Mouse (Mus musculus) CH12.LX (cell line): Measurements from ENCODE around the gene Tbpl1.
A peak's percentile ranks its signal among the peaks of the same experiment; 100 is the strongest.

Experiments used
- CHD1 ChIP-seq: IDR thresholded peaks from 2 replicates; pipeline ENCODE4 v1.6.1; 2012; ENCODE audit warnings: low read depth, low read length, improper control_type of control experiment, inconsistent platforms
- CHD2 ChIP-seq: IDR thresholded peaks from 2 replicates; pipeline ENCODE4 v1.6.1; 2011; ENCODE audit warnings: low read length, improper control_type of control experiment
- CTCF ChIP-seq, 2 experiments: IDR thresholded peaks in 1 of 2; conservative IDR thresholded peaks in 1 of 2; 2 replicates each; pipeline ENCODE4 v1.5.1; 2011 to 2012; ENCODE audit warnings: low read depth in 2 of 2, low read length in 2 of 2, improper control_type of control experiment in 1 of 2, inconsistent platforms in 1 of 2, mild to moderate bottlenecking in 1 of 2, moderate library complexity in 1 of 2
- E2F4 ChIP-seq: IDR thresholded peaks from 2 replicates; pipeline ENCODE4 v1.6.1; 2011; ENCODE audit warnings: low read depth, low read length, improper control_type of control experiment; ENCODE audit not compliant: insufficient replicate concordance
- EP300 ChIP-seq: IDR thresholded peaks from 2 replicates; pipeline ENCODE4 v1.6.1; 2011; ENCODE audit warnings: low read length, improper control_type of control experiment
- JUND ChIP-seq: conservative IDR thresholded peaks from 2 replicates; pipeline ENCODE4 v1.6.1; 2011; ENCODE audit warnings: low read depth, low read length, improper control_type of control experiment
- MAX ChIP-seq: IDR thresholded peaks from 2 replicates; pipeline ENCODE4 v1.6.1; 2011; ENCODE audit warnings: low read length, improper control_type of control experiment
- MXI1 ChIP-seq: IDR thresholded peaks from 2 replicates; pipeline ENCODE4 v1.6.1; 2011; ENCODE audit warnings: mild to moderate bottlenecking, low read depth, low read length, improper control_type of control experiment
- POLR2A ChIP-seq: IDR thresholded peaks from 2 replicates; pipeline ENCODE4 v1.6.1; 2011; ENCODE audit warnings: low read depth, mild to moderate bottlenecking, improper control_type of control experiment, low read length
- POLR2AphosphoS2 ChIP-seq: IDR thresholded peaks from 2 replicates; pipeline ENCODE4 v1.6.1; 2011; ENCODE audit warnings: low read depth, low read length, improper control_type of control experiment
- ZNF384 ChIP-seq: IDR thresholded peaks from 2 replicates; pipeline ENCODE4 v1.6.1; 2012; ENCODE audit warnings: low read depth, low read length, improper control_type of control experiment, inconsistent platforms

DNA sequence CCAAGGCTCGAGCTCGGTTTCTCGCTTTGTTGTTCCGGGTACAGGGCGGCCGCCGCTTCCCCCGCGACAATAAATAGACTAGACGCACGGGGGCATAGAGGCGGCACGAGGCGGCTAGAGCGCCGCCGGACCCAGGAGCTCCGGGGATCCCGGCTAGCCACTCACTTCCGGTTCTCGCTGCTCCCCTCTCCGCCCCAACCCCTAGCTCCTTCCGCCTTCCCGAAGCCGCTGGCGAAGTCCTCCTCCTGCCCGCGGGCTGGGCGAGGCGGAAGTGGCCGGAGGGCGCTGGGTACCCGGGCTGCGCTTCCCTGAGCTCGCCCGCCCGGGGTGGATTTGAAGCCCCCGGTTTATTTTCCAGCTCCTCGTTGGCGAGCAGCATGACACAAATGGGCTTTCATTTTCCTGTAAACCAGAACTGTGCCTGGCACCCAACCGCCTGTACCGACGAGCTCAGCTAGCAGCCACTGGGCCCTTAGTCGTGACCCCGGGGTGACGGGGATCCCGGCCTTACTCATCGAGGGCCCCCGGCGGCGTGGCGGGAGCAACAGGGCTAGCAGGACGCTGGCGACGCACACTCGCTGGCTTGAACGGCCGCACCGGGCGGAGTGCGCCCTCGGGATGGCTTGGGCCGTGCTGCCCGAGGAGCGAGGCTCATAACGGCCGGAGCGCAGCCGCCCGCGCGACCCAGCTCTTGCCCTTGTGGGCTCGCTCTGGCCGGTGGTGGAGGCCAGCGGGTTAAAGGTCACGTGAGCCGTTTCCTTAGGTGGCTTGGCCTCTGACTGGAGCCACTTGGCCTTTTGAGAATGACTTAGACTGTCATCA lies at the start of gene Tbpl1:
- TF ChIP-seq JUND (no peak), POLR2AphosphoS2 (peak; percentile 83; the same call in 1 of the 2 replicates), CTCF (conservative IDR thresholded peaks at IDR 0.05 in 1 of 2, IDR thresholded peaks at IDR 0.05 in 1 of 2; ENCODE audit: low read depth in 2 of 2, low read length in 2 of 2) (no peak), MXI1 (peak; percentile 50), CHD2 (no peak), E2F4 (no peak), MAX (peak; percentile 51; the same call in 1 of the 2 replicates), POLR2A (peak; percentile 89), EP300 (no peak), CHD1 (no peak; the same call in 1 of the 2 replicates), ZNF384 (no peak)
